Mouse (Mus musculus): Measurements from ENCODE around the gene Myt1.

GRCm38 (mm10) chr2:181763886-181764527 lies 875 bp downstream of the Myt1 start:
- TF ChIP-seq GATA1 (IDR thresholded peaks at IDR 0.05; ENCODE audit: low read length) (no peak), TAL1 (IDR thresholded peaks at IDR 0.05; ENCODE audit: low read length) (no peak)

Data from erythroblast, embryonic 14.5 days (primary cell).